Mouse (Mus musculus) testis, postnatal 14 days (tissue): Measurements from ENCODE around the gene Atf6b.

Experiments
- DNase-seq: peaks from one replicate; pipeline ENCODE4 v3.0.0; 2021; ENCODE audit warnings: low spot score

The Atf6b gene

DNA sequence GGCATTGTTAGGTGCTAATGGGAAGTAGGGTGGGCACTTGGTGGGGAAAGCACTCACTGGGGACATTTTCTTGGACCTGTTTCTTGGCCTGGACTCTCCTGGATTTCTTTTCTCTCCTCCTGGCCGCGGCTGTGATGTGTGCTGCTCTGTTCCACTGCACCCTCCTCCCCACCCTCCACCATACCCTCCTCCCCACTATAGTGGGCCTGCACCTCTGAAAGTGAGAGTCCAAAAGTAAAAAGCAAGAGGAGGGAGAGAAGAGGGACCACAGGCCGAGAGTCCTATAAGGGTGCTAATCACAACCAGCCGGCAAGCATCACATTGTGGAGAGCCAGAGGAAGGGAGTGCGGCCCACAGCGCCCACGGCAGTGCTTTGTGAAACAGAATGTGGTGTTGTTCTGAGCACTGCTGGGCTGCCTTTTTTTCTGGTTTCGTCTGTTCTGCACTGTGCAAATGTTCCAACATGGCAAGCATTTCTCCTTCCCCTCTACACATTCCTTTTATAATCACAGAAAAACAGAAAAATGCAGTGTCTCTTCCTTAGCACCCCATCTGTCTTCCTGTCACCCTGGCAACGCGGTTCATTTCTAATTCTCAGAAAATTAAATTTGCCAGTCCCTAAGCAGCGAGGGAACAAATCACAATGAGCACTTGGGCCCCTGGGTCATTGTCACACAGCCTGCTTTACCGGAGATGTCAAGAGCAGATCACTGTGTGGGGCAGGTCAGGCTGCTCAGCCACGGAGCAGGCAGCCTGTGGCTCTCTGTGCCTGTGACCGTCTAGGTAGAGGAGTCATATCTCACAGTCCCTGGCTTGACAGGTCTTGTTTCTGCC is 52.8 kb downstream of the Atf6b start:
- no peak for DNase-seq

- no peak for DNase-seq
Observed at GRCm38 (mm10) chr17:34700671-34701071, 53.7 kb downstream of the Atf6b start.
